Mouse (Mus musculus): ENCODE results near the gene Acvr2a. TPM values are rescaled to one million over a fixed set of nuclear protein-coding genes. Genes with fewer than 3 reads are reported as not detected.

The Acvr2a gene
- total and polyA plus RNA-seq, 3 experiments, result 0.89 to 2.9 (median 2.2) TPM

- Histone ChIP-seq H3K9me3 (replicated peaks; ENCODE audit: low read length) (no peaks in the 10 kb centered on the region), H3K4me2 (ENCODE audit: insufficient read depth, low read depth, poor library complexity, severe bottlenecking) (peak within 1 kb of the TSS; percentile 10), H3K79me2 (replicated peaks; ENCODE audit: control insufficient read depth, extremely low read depth, insufficient read depth, poor library complexity, severe bottlenecking) (peaks cover 41% of the 10 kb centered on the region), H3K4me3 (replicated peaks in 1 of 3; ENCODE audit: low read depth in 2 of 3, low read length in 2 of 3, poor library complexity in 1 of 3) (peak within 1 kb of the TSS; percentile 67 to 96 (median 71)), H3K4me1 (ENCODE audit: control insufficient read depth in 1 of 2, insufficient read depth in 2 of 2) (peaks cover 0 to 15% of the 10 kb centered on the region in 2 experiments; a peak in 1 of 4 replicates), H3K9ac (ENCODE audit: insufficient read depth, low read depth) (peak within 1 kb of the TSS; percentile 87), H3K27ac (ENCODE audit: insufficient read depth, low read depth) (peak within 1 kb of the TSS; percentile 93), H3K36me3 (replicated peaks in 1 of 2; ENCODE audit: control insufficient read depth in 1 of 2, insufficient read depth in 1 of 2, low read length in 1 of 2) (no peaks in the 10 kb centered on the region), H3K27me3 (replicated peaks) (no peaks in the 10 kb centered on the region)
- in situ Hi-C loops (cut with MboI; ENCODE audit: low pct_ligation_motif_present, low pct_unique_long_range_greater_than_20kb, low sequenced_read_pairs) (no loop called here), dilution Hi-C loops (cut with MboI; ENCODE audit: extremely low pct_ligation_motif_present, extremely low pct_unique_long_range_greater_than_20kb, low sequenced_read_pairs) (no loop called here)
- no peak for TF ChIP-seq SIN3A (IDR thresholded peaks at IDR 0.05; ENCODE audit: low read length)
- no peak for TF ChIP-seq ZMIZ1 (IDR thresholded peaks at IDR 0.05; ENCODE audit: low read depth, low read length)
- TF ChIP-seq GABPA (IDR thresholded peaks at IDR 0.05; ENCODE audit: insufficient replicate concordance, low read depth, low read length), result no peak
- no peak for DNase-seq (ENCODE audit: extremely low read depth)
Observed at GRCm38 (mm10) chr2:48950252-48950315, 136.2 kb downstream of the Acvr2a start, which contains the start of gene Orc4. Gene Orc4 (minus strand): TSS chr2:48950277.

- H3K79me2 ChIP-seq (replicated peaks; ENCODE audit: control insufficient read depth, extremely low read depth, insufficient read depth, poor library complexity, severe bottlenecking), result peaks cover 39% of the 10 kb centered on the region
- DNase-seq (ENCODE audit: extremely low read depth), result peak; percentile 21
- no peaks in the 10 kb centered on the region for H3K36me3 ChIP-seq (replicated peaks in 1 of 2; ENCODE audit: control insufficient read depth in 1 of 2, insufficient read depth in 1 of 2, low read length in 1 of 2)
- no peaks in the 10 kb centered on the region for H3K27me3 ChIP-seq (replicated peaks)
- dilution Hi-C loops (cut with MboI; ENCODE audit: extremely low pct_ligation_motif_present, extremely low pct_unique_long_range_greater_than_20kb, low sequenced_read_pairs) (no loop called here), in situ Hi-C loops (cut with MboI; ENCODE audit: low pct_ligation_motif_present, low pct_unique_long_range_greater_than_20kb, low sequenced_read_pairs) (no loop called here)
- TF ChIP-seq SMC3 (IDR thresholded peaks at IDR 0.05; ENCODE audit: low read depth, low read length) (no peak), SIN3A (IDR thresholded peaks at IDR 0.05; ENCODE audit: low read length) (peak; percentile 55; the same call in 1 of the 2 replicates), MXI1 (IDR thresholded peaks at IDR 0.05; ENCODE audit: low read depth, low read length) (no peak), EP300 (IDR thresholded peaks at IDR 0.05; ENCODE audit: low read length) (no peak), UBTF (IDR thresholded peaks at IDR 0.05; ENCODE audit: low read depth, low read length) (no peak), JUN (IDR thresholded peaks at IDR 0.05; ENCODE audit: insufficient read depth, low read depth, low read length) (no peak), PAX5 (IDR thresholded peaks at IDR 0.05; ENCODE audit: low read length) (no peak), ZNF384 (IDR thresholded peaks at IDR 0.05; ENCODE audit: low read depth, low read length) (peak; percentile 10; the same call in 1 of the 2 replicates), CHD2 (IDR thresholded peaks at IDR 0.05; ENCODE audit: low read length) (no peak), USF1 (IDR thresholded peaks at IDR 0.05; ENCODE audit: low read depth, low read length) (no peak)
- no peaks in the 10 kb centered on the region for H3K9me3 ChIP-seq (replicated peaks; ENCODE audit: low read length)
- peaks cover 0 to 14% of the 10 kb centered on the region in 2 experiments; a peak in 1 of 4 replicates for H3K4me1 ChIP-seq (ENCODE audit: control insufficient read depth in 1 of 2, insufficient read depth in 2 of 2)
- no peak overlapping the region for H3K27ac ChIP-seq (ENCODE audit: insufficient read depth, low read depth)
- peak overlapping the region; percentile 65 to 96 (median 67) for H3K4me3 ChIP-seq (replicated peaks in 1 of 3; ENCODE audit: low read depth in 2 of 3, low read length in 2 of 3, poor library complexity in 1 of 3)
- H3K4me2 ChIP-seq (ENCODE audit: insufficient read depth, low read depth, poor library complexity, severe bottlenecking), result peak overlapping the region; percentile 10
- H3K9ac ChIP-seq (ENCODE audit: insufficient read depth, low read depth), result peak overlapping the region; percentile 87
Observed at GRCm38 (mm10) chr2:48950316-48950880, 136.5 kb downstream of the Acvr2a start.

Other genes starting within 250 kb of the Acvr2a start
- gene Mbd5, start 135.4 kb downstream of the Acvr2a start, total RNA-seq (2012; rRNA removed), result 5.3 and 6.3 TPM in 2 replicates
- gene Mbd5, start 135.4 kb downstream of the Acvr2a start, total RNA-seq (2014; rRNA removed), result 2.8 and 4.6 TPM in 2 replicates
- gene Mbd5, start 135.4 kb downstream of the Acvr2a start, polyA plus RNA-seq (2012; ENCODE audit: insufficient read length, low read depth), result 5.6 and 5.8 TPM in 2 replicates
- 42.5 and 56.1 TPM in 2 replicates for gene Orc4, start 136.2 kb downstream of the Acvr2a start, total RNA-seq (2012; rRNA removed)
- gene Orc4, start 136.2 kb downstream of the Acvr2a start, total RNA-seq (2014; rRNA removed), result 180 and 233 TPM in 2 replicates
- gene Orc4, start 136.2 kb downstream of the Acvr2a start, polyA plus RNA-seq (2012; ENCODE audit: insufficient read length, low read depth), result 80.4 and 91.7 TPM in 2 replicates

All from CH12.LX (cell line).